Mouse (Mus musculus): ENCODE results near the gene Sectm1b. TPM values are rescaled to one million over a fixed set of nuclear protein-coding genes. Genes with fewer than 3 reads are reported as not detected.

Sectm1b gene
- polyA plus RNA-seq, 1 experiment, result not detected

- H3K27me3 ChIP-seq (ENCODE audit: control insufficient read depth, insufficient read depth, insufficient read length), result peaks cover 4% of the 10 kb centered on the region
- no peak overlapping the region for H3ac ChIP-seq (ENCODE audit: control insufficient read depth, insufficient read length, low read depth)
- H3K36me3 ChIP-seq (ENCODE audit: control insufficient read depth, insufficient read depth), result no peaks in the 10 kb centered on the region
- no peaks in the 10 kb centered on the region for H3K79me2 ChIP-seq (ENCODE audit: control insufficient read depth, insufficient read depth)
- H3K4me3 ChIP-seq (ENCODE audit: insufficient read depth, poor library complexity, severe bottlenecking), result no peak overlapping the region
- no peaks in the 10 kb centered on the region for H3K79me3 ChIP-seq (ENCODE audit: low read depth)
- TF ChIP-seq MYOG (IDR thresholded peaks at IDR 0.05; ENCODE audit: control insufficient read depth, extremely low read depth, insufficient read length), result no peak
- TF ChIP-seq MAX (IDR thresholded peaks at IDR 0.05), result no peak
- no peak for TF ChIP-seq USF1 (IDR thresholded peaks at IDR 0.05; ENCODE audit: low read depth)
- no peak for TF ChIP-seq CEBPB (IDR thresholded peaks at IDR 0.05; ENCODE audit: low read depth)
- no peak for TF ChIP-seq FOSL1 (IDR thresholded peaks at IDR 0.05; ENCODE audit: insufficient read depth, low read length, poor library complexity, severe bottlenecking)
- TF ChIP-seq CTCF (IDR thresholded peaks at IDR 0.05; ENCODE audit: control insufficient read depth, insufficient read depth, insufficient read length), result no peak
- TF ChIP-seq MYOD1 (IDR thresholded peaks at IDR 0.05; ENCODE audit: control insufficient read depth, insufficient read length, low read depth), result no peak
These were observed 59.1 kb downstream of the Sectm1b start for GRCm38 (mm10) chr11:121004281-121004680.

Other genes with a start within 250 kb of the Sectm1b start
- gene Fasn, start 239.0 kb downstream of the Sectm1b start, polyA plus RNA-seq (2012; fragmentation: generic; extraction: Trizol), result 199 TPM
- gene Ccdc57, start 130.7 kb downstream of the Sectm1b start, polyA plus RNA-seq (2012; fragmentation: generic; extraction: Trizol), result 1.1 TPM
- 0.89 TPM for gene Slc16a3, start 115.1 kb downstream of the Sectm1b start, polyA plus RNA-seq (2012; fragmentation: generic; extraction: Trizol)
- gene Csnk1d, start 72.2 kb downstream of the Sectm1b start, polyA plus RNA-seq (2012; fragmentation: generic; extraction: Trizol), result 79.2 TPM
- not detected for gene Cd7, start 24.2 kb downstream of the Sectm1b start, polyA plus RNA-seq (2012; fragmentation: generic; extraction: Trizol)
- not detected for gene Sectm1a, start 17.7 kb upstream of the Sectm1b start, polyA plus RNA-seq (2012; fragmentation: generic; extraction: Trizol)
- 0.04 TPM for gene Tex19.2, start 55.1 kb upstream of the Sectm1b start, polyA plus RNA-seq (2012; fragmentation: generic; extraction: Trizol)
- 0.02 TPM for gene Tex19.1, start 82.6 kb upstream of the Sectm1b start, polyA plus RNA-seq (2012; fragmentation: generic; extraction: Trizol)
- gene Uts2r, start 96.7 kb upstream of the Sectm1b start, polyA plus RNA-seq (2012; fragmentation: generic; extraction: Trizol), result not detected
- gene Hexdc, start 140.9 kb upstream of the Sectm1b start, polyA plus RNA-seq (2012; fragmentation: generic; extraction: Trizol), result 5.4 TPM
- gene Ogfod3, start 141.1 kb upstream of the Sectm1b start, polyA plus RNA-seq (2012; fragmentation: generic; extraction: Trizol), result 10.8 TPM
- 23.8 TPM for gene Cybc1, start 165.8 kb upstream of the Sectm1b start, polyA plus RNA-seq (2012; fragmentation: generic; extraction: Trizol)
- 4.0 TPM for gene Narf, start 173.7 kb upstream of the Sectm1b start, polyA plus RNA-seq (2012; fragmentation: generic; extraction: Trizol)
- gene Foxk2, start 196.4 kb upstream of the Sectm1b start, polyA plus RNA-seq (2012; fragmentation: generic; extraction: Trizol), result 43.1 TPM

Measured in C2C12 (cell line).